In the genomic region with DNA sequence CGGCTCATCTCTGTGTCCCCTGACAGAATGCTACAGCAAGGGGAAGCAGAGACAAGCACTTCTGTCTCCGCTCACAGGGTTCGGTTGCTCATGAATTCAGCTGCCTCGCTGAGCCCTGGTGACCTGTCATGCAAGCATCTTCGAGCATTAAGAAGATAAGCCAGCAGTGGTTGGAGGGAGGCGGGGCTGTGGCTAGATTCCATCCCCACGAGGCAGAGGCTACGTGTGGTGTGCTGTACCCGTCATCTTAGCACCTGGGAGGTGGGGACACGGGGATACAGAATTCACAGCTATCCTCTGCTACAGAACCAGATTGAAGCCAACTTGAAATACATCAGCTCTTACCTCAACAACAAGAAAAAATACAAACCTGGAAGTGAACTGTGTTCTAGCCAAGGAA, we compare ENCODE assay signal across 25 mouse cellular contexts.
"Had no signal": no experiment of that assay in that cellular context is flagged by ENCODE, and none has a peak within 500 bp of the region (broad histone marks: within the 10 kb centered on the region; RNA-seq: fewer than 3 reads in every experiment).

No protein-coding gene starts in this region.

- H3K9me3 ChIP-seq: hindbrain, embryonic 10.5 days; hindbrain, embryonic 12.5 days; intestine, embryonic 15.5 days; limb, embryonic 10.5 days; limb, embryonic 12.5 days; liver, embryonic 13.5 days; liver, embryonic 15.5 days had no signal

- H3K27me3 ChIP-seq: hindbrain, embryonic 12.5 days; intestine, embryonic 15.5 days; limb, embryonic 12.5 days; liver, embryonic 13.5 days; liver, embryonic 15.5 days had no signal

- H3K36me3 ChIP-seq: hindbrain, embryonic 10.5 days; intestine, embryonic 15.5 days; liver, embryonic 13.5 days; liver, embryonic 15.5 days had no signal

- H3K4me2 ChIP-seq: hindbrain, embryonic 12.5 days; hindbrain, embryonic 14.5 days; intestine, embryonic 15.5 days; limb, embryonic 12.5 days; liver, embryonic 11.5 days; liver, embryonic 13.5 days; liver, embryonic 15.5 days had no signal

- H3K4me1 ChIP-seq: hindbrain, embryonic 10.5 days; intestine, embryonic 15.5 days; liver, embryonic 13.5 days; liver, embryonic 15.5 days had no signal

- DNase-seq: gastrocnemius, adult 2 months; gastrocnemius, postnatal 10 days; gastrocnemius, postnatal 25 days; heart, postnatal 10 days; heart, postnatal 4 days; kidney, adult 18-20 months; kidney, adult 8-10 months; kidney, postnatal 10 days; kidney, postnatal 25 days; kidney, postnatal 4 days; liver; liver, embryonic 13.5 days had no signal

- H3K4me3 ChIP-seq: gastrocnemius, adult 2 months; hindbrain, embryonic 10.5 days; hindbrain, embryonic 12.5 days; intestine, embryonic 15.5 days; layer of hippocampus, adult 2 months; left cerebral cortex, adult 2 months; limb, embryonic 10.5 days; limb, embryonic 12.5 days; liver, embryonic 13.5 days; liver, embryonic 15.5 days had no signal

- ATAC-seq: hindbrain, embryonic 16.5 days; inflammation-experienced regulatory T-cells, adult 6 months; intestine, embryonic 15.5 days; intestine, postnatal 0 days had no signal

- H3K9ac ChIP-seq: hindbrain, embryonic 12.5 days; hindbrain, embryonic 14.5 days; intestine, embryonic 15.5 days; limb, embryonic 12.5 days; liver, embryonic 13.5 days; liver, embryonic 15.5 days had no signal

- H3K27ac ChIP-seq: gastrocnemius, adult 2 months; hindbrain, embryonic 10.5 days; hindbrain, embryonic 12.5 days; hindbrain, embryonic 14.5 days; intestine, embryonic 15.5 days; layer of hippocampus, adult 2 months; left cerebral cortex, adult 2 months; limb, embryonic 10.5 days; limb, embryonic 12.5 days; liver, embryonic 13.5 days; liver, embryonic 15.5 days had no signal
